Mouse (Mus musculus): ENCODE data around the gene Hoxa11.

The Hoxa11 gene

DNA sequence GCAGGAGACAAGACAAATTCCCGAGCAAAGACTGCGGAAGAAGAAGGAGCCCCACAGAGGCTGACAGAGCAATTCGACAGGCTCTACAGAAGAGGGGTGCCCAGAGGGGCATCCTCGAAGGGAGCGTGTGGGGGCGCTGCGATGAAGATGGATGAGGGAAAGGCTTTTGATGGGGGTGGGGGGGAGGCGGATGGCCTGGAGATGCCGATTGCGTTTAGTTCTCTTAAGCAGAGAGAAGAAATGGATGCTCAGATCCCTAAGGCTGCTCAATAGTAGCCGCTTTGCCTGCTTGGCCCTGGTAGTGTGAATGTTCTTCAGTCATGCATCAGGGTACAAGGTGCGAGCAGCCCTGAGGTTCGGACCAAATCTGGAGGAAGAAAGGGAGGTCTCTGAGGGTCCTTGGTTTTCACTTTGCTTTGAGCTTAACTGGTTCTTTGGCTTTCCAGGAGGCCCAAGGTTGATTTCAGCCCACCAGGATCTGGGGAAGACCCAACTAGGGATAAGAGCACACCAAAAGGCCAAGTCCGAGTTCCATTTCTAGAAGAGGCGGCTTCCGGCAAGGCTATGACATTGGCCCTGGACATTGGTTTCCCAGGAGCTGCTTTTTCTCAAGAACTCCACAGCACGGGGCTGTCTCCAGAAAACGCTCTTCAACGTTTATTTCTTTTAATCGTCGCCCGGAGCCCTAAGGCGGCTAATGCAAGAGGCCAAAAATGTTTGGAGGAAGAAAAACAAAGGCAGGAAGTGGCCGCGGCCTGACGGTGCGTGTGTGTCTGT lies 3.2 kb upstream of the Hoxa11 start:
- no peak for DNase-seq (ENCODE audit: extremely low read depth, insufficient read length, low spot score)

DNA sequence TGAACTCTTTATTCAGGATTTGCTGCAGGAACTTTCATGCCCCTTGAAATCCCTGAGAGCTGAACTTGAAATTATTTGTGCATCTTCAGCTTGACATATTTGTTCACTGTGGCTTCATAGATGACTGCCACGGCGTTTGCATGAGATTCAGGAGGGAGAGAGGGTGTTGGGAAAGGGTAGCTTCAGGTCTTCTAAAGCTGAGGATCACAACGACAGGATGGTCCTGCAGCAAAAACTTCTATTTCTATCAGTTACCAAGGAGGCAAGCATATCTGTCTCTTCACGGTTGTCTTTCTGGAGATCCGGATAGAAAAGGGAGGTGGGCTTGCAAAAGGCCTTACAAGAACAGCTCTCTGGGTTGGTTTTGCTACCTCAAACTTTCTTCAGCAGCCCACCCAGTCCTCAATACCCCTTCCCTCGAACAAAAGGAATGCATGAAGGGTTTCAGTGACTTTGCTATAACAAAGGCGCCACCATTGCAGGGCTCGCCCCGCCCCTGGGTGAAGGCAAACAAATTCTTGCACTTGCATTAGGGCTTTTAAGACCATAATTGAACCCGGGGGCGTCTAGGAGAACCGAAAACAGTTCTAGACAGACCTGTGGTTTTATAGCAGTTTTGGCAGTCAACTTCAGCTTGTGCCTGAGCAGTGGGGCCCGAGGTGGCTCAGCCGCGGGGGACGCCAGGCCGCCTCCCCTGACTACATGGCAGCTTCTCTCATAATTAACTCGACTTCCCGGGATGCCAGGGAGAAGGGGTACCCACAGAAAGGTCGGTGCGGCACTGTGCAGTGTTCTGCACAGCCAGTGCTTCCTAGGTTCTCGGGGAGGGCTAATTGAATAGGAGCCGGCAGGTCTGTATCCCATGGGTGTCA lies 2.4 kb upstream of the Hoxa11 start:
- DNase-seq (ENCODE audit: extremely low read depth, insufficient read length, low spot score), result no peak

DNA sequence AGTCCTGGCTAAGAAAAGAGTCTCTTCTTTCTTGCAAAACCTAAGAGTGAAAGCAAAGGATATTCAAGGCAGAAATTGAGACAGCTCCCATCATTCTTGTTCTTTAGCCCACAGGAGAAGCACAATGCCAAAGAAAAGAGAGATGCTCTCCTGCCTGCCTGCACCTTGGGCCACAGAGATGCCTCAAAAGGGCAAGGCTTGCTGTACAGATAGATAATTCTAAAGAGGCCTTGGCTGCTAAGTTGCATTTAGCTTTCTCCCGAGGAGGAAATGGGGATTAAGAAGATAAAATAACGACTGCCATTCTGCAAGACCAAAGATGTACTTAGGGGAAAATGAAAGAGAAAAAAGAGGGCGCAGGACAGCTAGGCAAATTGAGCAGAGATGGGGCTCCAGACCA lies 1.3 kb upstream of the Hoxa11 start:
- DNase-seq (ENCODE audit: extremely low read depth, insufficient read length, low spot score), result no peak

DNA sequence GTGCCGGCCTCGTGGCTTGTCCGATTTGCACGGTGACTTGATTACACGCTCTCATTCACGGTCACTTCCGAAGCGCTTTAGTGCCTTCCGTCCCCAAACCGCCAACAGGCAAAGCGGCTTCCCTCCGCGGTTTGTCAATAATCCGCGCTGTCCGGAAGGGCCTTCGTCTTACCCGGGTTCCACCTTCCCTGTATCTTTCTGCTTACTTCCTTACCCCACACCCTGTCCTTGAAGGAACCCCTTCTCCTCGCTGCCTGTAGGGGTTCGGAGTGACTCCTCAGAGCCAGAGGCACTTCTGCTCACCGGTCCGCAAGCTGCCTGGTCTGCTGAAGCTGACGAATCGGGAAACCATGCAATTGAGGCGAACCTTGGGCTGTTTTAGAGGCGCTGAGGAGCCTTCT lies 793 bp upstream of the Hoxa11 start:
- DNase-seq (ENCODE audit: extremely low read depth, insufficient read length, low spot score), result no peak

DNA sequence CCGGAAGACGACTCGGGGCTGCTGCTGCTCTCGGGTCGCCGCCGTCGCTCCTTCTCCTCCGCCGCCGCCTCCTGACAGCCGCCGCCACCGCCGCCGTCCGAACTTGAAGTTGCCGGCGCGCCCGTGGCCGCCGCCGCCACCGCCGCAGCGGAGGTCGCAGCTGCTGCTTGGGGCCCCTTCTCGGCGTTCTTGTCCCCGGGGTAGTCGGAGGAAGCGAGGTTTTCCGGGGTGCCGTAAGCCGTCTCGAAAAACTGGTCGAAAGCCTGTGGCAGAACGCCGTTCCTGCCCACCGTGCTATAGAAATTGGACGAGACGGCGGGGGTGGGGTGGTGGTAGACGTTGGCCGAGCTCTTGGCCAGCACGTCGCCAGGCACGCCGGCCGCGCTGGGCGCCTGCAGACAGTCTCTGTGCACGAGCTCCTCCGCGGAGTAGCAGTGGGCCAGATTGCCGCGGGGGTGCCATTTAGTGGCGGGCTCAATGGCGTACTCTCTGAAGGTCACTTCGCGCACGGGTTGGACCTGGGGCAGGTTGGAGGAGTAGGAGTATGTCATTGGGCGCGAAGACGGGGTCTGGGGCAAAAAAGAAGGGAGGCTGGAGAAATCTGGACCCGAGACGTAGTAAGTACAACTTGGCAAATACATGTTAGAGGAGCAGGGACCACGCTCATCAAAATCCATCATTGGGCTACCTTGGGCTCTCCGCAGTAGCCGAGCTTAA lies 412 bp downstream of the Hoxa11 start:
- DNase-seq (ENCODE audit: extremely low read depth, insufficient read length, low spot score), result no peak

DNA sequence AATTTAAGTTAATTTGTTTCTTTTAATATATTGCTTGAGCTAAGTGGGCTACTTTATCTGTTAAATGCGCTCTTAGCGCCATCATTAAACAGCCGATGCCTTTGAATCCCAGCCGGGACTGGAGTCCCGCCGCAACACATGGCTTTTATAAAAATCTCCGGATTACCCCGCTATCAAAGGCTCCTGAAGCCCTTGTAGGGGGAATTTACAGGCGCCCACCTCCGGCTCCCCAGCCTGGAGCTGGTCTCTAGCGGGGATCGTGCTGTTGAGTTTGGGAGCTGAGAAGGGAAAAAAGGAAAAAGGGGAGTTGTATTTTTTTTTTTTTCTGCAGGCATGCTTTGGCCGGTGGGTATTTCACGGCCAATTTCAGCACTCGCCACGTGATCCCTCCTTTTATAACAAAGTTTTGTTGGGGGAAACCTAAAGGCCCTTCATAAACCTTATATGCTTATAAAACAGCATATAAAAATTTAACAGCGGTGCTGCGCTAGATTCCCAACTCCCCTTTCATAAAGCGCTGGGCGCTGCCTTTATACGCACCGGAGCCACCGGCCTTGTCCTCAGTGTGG lies 1.1 kb downstream of the Hoxa11 start:
- DNase-seq (ENCODE audit: extremely low read depth, insufficient read length, low spot score), result no peak

DNA sequence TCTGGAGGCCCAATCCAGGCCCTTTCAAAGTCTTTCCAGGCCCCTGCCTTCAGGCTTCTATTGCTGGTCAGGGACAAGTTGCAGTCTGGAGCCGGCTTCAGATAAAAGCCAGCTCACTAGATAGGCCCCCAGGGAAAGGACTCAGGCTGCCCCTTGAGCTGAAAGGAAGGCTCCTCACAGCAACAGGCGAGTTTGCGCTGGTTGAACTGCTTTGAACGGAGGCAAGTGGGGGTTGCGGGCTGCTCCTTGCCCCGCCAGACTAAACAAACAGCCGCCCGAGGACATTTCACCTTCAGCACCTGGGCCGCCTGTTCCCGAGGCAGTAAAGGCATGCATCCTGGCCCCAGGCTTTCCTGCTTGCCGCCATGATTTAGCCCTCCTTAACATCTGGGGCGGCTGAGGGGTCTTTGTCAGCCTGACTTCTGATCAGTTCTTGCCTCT lies 1.9 kb downstream of the Hoxa11 start:
- no peak for DNase-seq (ENCODE audit: extremely low read depth, insufficient read length, low spot score)

DNA sequence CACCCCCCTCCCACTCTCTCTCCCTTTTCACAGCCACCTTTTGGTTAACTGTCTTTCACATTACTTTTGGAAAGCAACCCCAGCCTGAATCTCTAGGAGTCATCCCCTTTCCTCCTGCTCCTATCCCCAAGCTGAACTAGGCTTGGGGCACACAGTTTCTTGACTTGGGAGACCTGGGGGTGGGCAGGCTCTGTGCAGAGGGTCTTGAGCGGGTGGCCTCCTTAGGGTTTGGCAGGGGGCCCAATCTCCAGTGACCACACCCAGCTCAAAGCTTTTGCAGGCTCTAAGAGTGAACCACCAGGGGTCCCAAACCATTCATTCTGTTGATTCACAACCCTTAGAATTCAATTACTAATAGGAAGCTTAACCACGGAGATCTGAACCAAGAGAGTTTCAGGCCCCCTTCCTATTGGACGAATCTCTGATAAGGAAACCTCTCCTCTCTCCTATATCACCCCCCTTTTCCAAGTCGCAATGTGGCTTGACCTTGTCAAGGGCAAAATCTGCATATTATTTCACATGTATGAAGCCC lies 2.7 kb downstream of the Hoxa11 start:
- no peak for DNase-seq (ENCODE audit: extremely low read depth, insufficient read length, low spot score)

DNA sequence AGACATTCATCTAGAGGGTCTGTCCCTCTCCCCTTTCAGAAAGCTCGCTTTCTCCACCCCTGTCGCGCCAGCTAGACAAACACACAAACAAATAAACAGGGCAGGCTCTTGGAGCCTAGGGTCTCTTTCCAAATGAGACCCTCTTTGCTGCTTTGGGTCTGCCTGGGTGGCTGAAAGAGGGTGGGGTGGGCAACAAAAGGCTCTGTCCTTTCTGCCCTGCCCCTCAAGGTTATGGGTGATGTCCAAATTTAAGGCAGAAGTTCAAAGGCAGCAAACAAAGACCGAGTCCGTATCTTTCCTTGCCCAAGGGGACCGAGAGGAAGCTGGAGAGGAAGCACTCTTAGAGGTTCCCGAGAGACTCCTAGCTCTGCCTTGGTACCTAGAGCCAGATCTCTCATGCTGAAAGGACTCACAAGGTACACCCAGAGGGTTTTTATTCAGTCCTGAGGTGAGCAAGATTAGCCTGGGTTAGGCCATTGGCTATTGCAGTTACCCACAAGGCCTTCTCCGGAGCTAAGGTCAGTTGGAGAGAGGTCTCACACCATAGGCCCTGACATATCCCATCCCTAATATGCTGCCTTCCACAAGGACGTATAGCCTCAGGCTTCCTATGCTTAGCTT lies 4.5 kb downstream of the Hoxa11 start:
- no peak for DNase-seq (ENCODE audit: extremely low read depth, insufficient read length, low spot score)

DNA sequence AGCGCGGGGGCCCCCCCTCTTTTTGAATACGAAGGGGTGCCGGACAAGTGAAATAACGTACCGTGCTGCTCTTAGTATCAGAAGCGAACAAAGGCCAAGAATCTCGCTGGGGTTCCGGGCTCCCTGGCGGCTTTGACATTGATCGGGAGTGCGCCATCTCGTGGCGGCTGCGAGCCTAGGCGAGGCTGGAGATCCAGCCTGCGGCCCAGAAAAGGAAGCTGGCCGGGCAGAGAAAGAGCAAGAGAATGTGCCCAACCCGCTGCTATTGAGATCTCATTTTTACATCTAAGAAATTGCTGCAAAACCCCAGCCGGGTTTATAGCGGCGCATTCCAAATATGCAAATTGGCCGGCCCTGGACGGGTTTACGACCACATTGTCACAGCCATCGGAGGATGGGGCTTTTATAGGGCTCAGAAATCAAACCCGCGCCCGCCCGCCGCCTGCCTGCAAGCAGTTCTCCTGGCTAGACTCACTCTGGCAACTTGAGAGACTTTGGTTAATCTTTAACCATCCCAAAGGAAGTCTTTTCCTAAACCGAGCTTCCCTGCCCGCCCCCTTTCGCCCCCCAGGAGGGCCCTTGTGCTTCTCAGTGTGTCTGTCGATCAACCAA lies 5.1 kb downstream of the Hoxa11 start, which contains the start of gene Hoxa10:
Gene Hoxa10, minus strand, starts transcription at position 466 of the 612 bp plus-strand sequence.
- peak; percentile 80 for DNase-seq (ENCODE audit: extremely low read depth, insufficient read length, low spot score)

DNA sequence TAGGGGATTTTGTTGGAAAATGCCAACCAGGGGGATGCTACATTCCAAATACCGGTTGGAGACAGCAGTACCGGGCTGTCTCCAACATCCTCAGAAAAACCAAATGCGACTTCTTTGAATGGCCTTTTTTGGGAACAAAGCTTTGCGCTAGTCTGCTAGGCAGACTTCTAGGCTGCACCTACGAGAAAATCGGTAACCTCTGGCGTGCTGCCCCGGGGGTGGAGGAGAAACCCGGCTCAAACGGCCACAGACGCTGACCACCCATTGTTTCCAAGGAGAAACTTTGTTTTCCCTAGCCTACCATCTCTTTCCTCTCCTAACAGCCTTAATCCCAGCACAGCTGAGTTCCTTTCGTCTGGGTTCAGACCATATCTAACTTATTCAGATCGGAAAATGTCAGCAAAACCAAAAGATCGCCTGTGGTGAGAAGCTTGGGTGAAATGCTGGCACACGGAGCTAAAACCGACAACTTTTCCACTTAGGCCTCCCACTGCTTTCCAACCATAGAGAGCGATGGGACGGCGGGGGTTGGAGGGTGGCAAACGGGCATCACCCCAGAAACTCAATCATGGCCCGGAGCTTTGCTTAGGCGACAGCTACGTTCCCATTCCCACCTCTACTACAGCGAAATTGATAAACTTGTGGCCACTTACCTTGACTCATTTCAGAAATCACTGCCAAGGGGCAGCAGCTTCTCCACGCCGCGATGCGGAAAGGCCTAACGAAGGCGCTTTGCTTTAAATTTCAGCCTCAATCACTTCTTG lies 5.8 kb downstream of the Hoxa11 start:
- DNase-seq (ENCODE audit: extremely low read depth, insufficient read length, low spot score), result peak; percentile 68

DNA sequence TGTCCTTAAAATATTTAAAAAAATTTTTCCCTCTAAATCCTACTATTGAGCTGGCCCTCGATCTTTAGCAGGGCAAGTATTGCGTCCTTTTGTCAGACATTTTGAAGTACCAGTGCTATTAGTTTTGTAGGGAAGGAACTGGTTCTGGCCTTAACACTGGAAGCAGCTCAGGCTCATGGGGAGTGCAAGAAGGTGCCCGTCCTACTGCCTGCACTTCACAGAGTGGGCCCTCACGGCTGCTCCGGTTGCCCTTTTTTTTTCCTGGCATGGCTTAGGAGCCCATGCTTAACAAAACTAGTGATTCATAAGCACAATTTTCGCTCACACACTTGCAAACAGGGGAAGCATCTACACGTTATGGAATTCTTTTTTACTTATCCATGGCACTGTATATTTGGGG lies 6.6 kb downstream of the Hoxa11 start:
- DNase-seq (ENCODE audit: extremely low read depth, insufficient read length, low spot score), result peak; percentile 60

DNA sequence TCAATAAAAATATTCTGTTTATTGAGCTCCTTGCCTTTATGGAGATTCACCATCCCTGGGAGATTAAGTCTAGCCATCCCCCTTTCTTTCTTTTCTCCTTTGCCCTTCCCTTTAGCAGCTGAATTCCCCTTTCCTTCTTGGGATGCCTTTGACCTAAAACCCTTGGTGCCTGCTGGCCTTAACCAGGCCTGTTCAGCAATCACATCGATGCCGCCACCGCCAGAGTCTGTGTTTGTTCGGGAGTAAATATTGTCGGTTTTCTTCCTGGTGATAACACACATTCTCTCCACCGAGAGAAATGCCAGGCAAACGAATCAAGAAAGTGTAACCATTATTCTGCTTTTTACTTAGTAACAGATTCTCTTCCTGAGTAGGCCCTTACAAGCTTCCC lies 7.5 kb downstream of the Hoxa11 start:
- no peak for DNase-seq (ENCODE audit: extremely low read depth, insufficient read length, low spot score)

DNA sequence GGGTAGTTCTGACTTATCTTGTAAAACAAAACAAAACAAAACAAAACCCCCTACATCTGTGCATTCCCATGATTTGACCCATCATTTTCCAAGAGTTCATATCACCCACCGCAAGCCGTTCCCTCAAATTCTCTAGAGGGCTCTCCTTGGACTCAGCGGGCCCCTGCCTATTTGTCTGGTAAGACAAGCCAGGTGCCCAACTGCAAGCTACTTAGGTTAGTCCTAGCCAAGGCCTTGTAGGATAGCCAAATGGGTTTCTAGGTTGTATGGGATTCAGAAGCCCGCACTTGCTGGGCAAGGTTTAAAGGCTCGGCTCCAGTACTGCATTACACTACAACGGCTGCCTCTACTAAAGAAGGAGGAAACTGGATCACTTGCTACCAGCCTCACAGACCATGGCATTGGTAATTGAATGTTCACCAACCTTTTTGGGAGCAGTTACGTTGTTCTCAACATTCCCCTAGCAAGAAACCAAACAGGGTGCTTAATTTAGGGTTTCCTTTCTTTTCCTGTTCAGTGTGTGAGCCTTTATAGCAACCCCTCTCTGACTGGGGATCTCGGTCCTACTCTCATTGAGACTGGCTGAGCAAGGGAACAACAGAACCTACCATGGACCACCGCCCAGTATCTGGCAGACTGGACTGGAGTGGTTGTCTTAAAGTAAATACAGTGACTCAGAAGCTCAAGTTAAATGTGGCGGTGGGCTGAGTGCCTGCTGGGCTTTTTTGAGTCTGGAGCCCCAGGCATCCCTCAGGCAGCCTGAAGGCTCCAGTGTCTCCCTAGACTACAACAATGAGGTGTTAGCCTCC lies 8.1 kb downstream of the Hoxa11 start:
- no peak for DNase-seq (ENCODE audit: extremely low read depth, insufficient read length, low spot score)

DNA sequence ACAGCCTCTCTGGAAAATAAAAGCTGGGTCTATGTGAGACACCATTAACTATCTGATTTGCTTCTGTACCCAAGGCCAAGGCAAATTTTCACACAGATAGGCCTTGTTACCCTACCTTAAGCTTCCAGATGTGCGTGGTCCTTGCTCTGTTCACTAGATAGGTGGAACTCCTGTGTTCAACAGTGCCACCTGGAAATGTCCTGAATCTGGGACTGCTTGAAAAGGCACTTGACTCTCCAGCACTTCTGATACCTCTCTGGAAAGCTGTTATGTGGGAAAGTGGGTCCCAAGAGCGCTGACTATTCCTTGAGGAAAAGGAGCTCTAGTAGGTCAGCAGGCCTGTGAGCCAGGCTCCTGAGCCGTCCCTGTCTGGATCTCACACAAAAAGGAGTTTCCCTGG lies 8.8 kb downstream of the Hoxa11 start:
- DNase-seq (ENCODE audit: extremely low read depth, insufficient read length, low spot score), result no peak

DNA sequence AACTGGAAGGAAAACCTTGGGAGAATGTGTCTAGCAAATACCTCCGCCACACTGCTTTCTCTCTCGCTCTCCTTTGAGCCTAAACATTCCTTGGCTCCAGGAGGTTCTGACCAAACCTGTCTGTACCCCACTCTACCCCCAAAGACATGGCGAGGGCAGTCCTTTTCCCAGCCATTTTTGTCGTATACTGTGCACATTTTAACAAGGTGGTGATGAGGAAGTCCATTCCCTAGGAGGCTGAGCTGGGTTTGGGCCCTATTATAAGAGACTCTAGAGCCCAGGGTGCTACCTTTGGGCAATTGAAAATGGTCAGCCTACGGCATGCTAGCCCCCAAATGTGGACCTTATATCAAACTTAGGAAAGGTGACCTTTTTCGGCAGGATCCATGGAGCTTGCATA lies 9.7 kb downstream of the Hoxa11 start:
- DNase-seq (ENCODE audit: extremely low read depth, insufficient read length, low spot score), result no peak

DNA sequence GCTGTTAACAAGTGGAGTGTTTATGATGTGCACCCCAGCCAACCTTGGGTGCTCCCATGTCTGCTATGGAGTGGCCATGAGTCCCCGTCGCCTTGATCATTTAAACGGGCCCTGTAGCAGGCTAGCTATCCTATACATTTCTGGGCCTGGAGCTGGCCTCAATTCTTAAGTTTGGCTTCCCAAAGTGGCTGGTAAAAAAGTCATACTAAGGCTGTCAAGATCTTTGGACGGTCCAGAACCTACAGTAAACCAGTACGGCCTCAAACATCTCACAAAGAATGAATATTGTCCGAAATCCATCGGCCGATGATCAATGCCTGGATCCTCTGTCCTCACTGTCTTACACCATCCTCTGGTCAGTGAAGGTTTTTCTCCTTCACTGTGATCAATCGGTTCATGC lies 10.3 kb downstream of the Hoxa11 start:
- no peak for DNase-seq (ENCODE audit: extremely low read depth, insufficient read length, low spot score)

DNA sequence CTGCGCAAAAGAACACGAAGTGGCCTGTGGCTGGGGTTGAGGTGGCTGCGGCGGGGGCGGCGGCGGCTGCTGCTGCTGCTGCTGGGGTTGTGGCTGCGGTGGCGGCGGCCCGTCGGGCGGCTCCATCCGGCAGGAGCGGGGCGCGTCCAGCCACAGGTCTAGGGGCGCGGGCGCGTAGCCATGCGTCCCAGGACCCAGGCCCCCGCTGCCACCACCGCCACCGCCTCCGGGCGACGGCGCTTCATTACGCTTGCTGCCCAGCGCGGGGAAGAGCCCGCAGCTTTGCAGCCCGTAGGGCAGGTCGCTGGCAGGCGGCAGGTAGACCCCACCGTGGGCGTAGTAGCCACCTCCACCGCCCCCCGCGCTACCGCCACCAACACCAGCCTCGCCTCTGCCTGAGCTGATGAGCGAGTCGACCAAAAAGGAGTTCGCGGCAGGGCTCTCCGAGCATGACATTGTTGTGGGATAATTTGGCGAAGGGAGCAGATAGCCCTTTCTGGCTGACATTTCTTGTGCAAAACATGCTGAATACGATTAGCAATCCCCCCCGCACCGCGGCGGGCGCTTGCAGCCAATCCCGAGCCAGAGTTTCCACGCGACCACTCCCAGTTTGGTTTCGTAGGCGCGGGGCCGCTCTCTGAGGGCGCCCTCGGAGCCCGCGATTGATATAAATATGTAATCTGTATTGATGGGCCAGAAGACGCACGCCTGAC lies 11.0 kb downstream of the Hoxa11 start:
- no peak for DNase-seq (ENCODE audit: extremely low read depth, insufficient read length, low spot score)
